Mouse (Mus musculus) heart, embryonic 15.5 days (tissue): ENCODE data around the gene Cklf. TPM values are rescaled to one million over a fixed set of nuclear protein-coding genes. Genes with fewer than 3 reads are reported as not detected.
"Not testable (repeated sequence)": the region's sequence is repeated elsewhere in the genome, so short reads cannot be mapped to it uniquely, and the experiment has no call there.

Experiments
- ATAC-seq: fragments of 200-750 bp; cut with Nextera tagmentation; replicated peaks from 2 replicates; pipeline ENCODE4 v1.8.0; 2017; ENCODE audit warnings: low read depth, moderate TSS enrichment; ENCODE audit not compliant: insufficient number of reproducible peaks, insufficient read depth, low FRiP score
- H3K27ac ChIP-seq: fragments of 300-500 bp; sonication (generic); 2 replicates; pipeline ENCODE4 v1.5.1; 2015; ENCODE audit warnings: mild to moderate bottlenecking, inconsistent platforms
- H3K27me3 ChIP-seq: fragments of 300-500 bp; sonication (generic); 2 replicates; pipeline ENCODE4 v1.6.1; 2015; ENCODE audit warnings: inconsistent platforms
- H3K36me3 ChIP-seq: fragments of 300-500 bp; sonication (generic); 2 replicates; pipeline ENCODE4 v1.6.1; 2015; ENCODE audit warnings: mild to moderate bottlenecking, inconsistent platforms
- H3K4me1 ChIP-seq: fragments of 300-500 bp; sonication (generic); replicated peaks from 2 replicates; pipeline ENCODE4 v1.6.1; 2015; ENCODE audit warnings: inconsistent platforms
- H3K4me2 ChIP-seq: fragments of 300-500 bp; sonication (generic); 2 replicates; pipeline ENCODE4 v1.6.1; 2015; ENCODE audit warnings: inconsistent platforms, mild to moderate bottlenecking, moderate library complexity
- H3K4me3 ChIP-seq: fragments of 300-500 bp; sonication (generic); 2 replicates; pipeline ENCODE4 v1.5.1; 2015; ENCODE audit warnings: mild to moderate bottlenecking, inconsistent platforms
- H3K9ac ChIP-seq: fragments of 300-500 bp; sonication (generic); 2 replicates; pipeline ENCODE4 v1.6.1; 2015; ENCODE audit warnings: mild to moderate bottlenecking, inconsistent platforms
- H3K9me3 ChIP-seq: fragments of 300-500 bp; sonication (generic); replicated peaks from 2 replicates; pipeline ENCODE4 v1.6.1; 2016; ENCODE audit warnings: inconsistent platforms
- WGBS: fragments of 180-500 bp; shearing (Covaris S2); methylation state at CpG from one replicate; pipeline ENCODE4 v1.1.7; 2015; ENCODE audit warnings: mixed read lengths; 5-methylcytosine and 5-hydroxymethylcytosine counted together
- polyA plus RNA-seq: library from polyadenylated mRNA; unstranded; fragments of >200 nt; fragmentation: Nextera tagmentation; extraction: Ambion mirVana; gene quantifications from 2 replicates; pipeline ENCODE4 v1.2.1, GENCODE M21; 2015

The Cklf gene
- polyA plus RNA-seq, 1 experiment from 2014 or later, result 23.7 TPM

DNA sequence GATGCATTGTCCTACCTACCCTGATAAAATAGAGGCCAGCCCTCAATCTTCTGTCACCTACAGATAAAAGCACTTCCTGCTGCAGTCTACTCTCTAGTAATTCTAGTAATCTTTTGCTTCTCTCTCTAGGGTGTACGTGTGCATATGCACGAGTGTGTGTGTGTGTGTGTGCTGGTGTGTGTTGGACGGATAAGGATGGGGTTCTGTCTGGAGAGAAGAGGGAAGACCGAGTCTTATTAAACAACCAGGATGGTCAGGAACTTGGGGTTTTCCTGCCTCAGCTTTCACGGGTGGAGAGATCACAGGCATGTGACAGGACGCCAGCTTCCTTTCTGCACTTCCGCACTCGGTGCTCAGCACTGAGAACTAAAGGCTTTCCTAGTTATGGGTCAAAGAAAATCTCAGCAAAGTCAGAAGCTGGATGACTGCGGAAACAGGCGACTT, 11.2 kb upstream of the Cklf start:
- H3K4me2 ChIP-seq, result no peak overlapping the region
- WGBS, result 72% methylated on average over 10 of the region's 10 CpGs

DNA sequence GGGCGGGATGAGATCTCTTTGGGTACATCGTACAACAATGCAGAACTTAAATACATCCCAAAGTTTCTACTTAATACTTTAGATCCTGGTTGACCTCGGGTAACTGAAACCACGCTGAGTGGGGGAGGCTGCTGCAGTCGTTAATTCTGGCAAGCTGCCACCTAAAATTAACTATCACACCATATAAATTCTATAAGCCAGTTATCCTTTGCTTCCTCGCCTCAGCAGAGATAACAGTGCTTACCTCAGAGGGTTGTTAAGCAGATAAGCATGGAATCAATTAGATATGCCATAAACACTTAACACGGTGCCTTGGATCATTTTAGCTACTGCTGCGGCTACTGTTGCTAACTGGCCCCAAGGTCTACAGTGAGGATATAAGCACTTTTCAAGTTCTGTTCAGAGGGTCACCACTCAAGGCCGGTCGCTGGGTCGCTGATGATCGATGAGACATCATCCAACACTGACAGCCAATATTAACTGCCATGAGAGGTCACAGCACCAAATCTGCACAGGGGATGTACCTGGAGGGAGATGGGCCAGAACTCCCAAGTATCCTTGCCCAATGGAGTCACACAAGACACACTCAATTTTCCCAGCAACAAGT, 8.5 kb upstream of the Cklf start:
- no peaks in the 10 kb centered on the region for H3K9me3 ChIP-seq
- ATAC-seq, result no peak
- WGBS, result 66% methylated on average over 12 of the region's 12 CpGs
- H3K4me1 ChIP-seq, result peaks cover 5% of the 10 kb centered on the region
- H3K4me2 ChIP-seq, result no peak overlapping the region
- no peak overlapping the region for H3K27ac ChIP-seq
- H3K4me3 ChIP-seq, result no peak overlapping the region
- peaks cover 32% of the 10 kb centered on the region for H3K36me3 ChIP-seq
- no peak overlapping the region for H3K9ac ChIP-seq
- H3K27me3 ChIP-seq, result no peaks in the 10 kb centered on the region

More for the DNA sequence above, 11.2 kb upstream of the Cklf start:
- H3K9me3 ChIP-seq, result no peaks in the 10 kb centered on the region
- H3K27ac ChIP-seq, result no peak overlapping the region
- ATAC-seq, result no peak
- H3K27me3 ChIP-seq, result no peaks in the 10 kb centered on the region
- H3K4me3 ChIP-seq, result no peak overlapping the region
- peaks cover 37% of the 10 kb centered on the region for H3K36me3 ChIP-seq
- H3K9ac ChIP-seq, result no peak overlapping the region
- no peaks in the 10 kb centered on the region for H3K4me1 ChIP-seq

DNA sequence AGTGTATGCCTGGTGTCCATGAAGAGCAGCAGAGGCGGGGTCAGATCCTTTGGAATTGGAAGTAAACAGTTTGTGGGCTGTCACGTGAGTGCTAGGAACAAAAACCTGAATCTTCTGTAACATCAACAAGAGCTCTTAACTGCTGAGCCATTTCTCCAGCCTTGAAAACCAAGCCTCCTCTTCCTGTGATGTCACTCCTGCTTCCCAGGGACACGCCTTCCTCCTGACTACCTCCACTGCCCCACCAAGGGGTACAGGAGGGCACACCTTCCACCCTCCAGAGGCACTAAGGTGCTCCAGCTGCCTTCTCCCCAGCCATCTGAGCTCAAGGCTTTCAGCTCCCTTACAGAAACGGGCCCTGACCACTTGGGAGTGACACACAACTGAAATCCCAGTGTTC, 4.0 kb upstream of the Cklf start:
- H3K9ac ChIP-seq, result no peak overlapping the region
- H3K4me3 ChIP-seq, result no peak overlapping the region
- no peak for ATAC-seq
- peaks cover 21% of the 10 kb centered on the region for H3K4me1 ChIP-seq
- 80% methylated on average over 4 of the region's 4 CpGs for WGBS
- no peak overlapping the region for H3K27ac ChIP-seq
- H3K36me3 ChIP-seq, result peaks cover 10% of the 10 kb centered on the region
- no peaks in the 10 kb centered on the region for H3K27me3 ChIP-seq
- H3K9me3 ChIP-seq, result no peaks in the 10 kb centered on the region
- H3K4me2 ChIP-seq, result no peak overlapping the region; the same call in 1 of the 2 replicates

DNA sequence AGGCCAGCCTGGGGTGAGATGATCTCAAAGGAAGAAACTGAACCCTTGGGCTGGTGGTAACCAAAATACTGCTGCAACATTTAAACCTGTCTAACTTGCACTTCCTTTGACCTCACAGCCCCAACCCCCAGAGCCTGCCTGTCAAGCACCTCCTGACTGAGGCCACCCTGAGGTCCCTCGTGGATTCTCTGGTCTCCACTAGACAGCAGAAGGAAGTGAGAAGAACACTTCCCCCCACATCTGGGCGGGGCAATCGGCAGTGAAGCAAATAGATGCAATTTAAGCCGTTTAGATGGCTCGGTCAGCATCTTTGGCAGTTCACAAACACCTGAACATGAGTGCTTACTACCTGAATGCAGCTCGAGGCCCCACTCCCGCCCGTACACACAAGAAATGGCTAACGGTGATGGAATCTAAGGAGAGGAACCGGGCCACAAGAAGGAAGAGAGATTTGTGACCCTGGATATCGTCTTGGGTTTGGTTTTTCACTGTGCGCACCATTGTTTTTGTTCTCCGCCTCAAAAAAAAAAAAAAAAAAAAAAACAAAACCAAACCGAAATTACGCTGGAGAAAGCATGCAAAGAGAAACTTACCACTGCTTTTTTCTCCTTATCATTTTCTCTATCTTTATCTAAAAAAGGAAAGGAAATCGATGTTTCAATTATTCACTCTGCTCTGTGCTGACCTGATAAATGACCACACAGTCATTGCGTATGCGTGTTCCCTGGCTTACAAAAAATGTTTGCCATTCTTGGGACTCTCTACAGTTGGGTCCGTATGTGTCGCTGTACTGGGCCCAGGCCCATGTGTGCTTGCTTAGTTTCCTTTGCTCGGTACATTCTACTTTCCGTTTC, 3.4 kb upstream of the Cklf start:
- Histone ChIP-seq H3K27ac (0 out of 2 replicates have a peak overlapping the region, but pooled peaks have one; percentile 61), H3K4me3 (peak overlapping the region; percentile 87), H3K9ac (peak overlapping the region; percentile 91; the same call in 1 of the 2 replicates), H3K36me3 (peaks cover 8% of the 10 kb centered on the region), H3K4me2 (peak overlapping the region; percentile 83), H3K4me1 (peaks cover 23% of the 10 kb centered on the region), H3K27me3 (no peaks in the 10 kb centered on the region), H3K9me3 (no peaks in the 10 kb centered on the region)
- ATAC-seq, result no peak
- WGBS, result 62% methylated on average over 22 of the region's 22 CpGs

DNA sequence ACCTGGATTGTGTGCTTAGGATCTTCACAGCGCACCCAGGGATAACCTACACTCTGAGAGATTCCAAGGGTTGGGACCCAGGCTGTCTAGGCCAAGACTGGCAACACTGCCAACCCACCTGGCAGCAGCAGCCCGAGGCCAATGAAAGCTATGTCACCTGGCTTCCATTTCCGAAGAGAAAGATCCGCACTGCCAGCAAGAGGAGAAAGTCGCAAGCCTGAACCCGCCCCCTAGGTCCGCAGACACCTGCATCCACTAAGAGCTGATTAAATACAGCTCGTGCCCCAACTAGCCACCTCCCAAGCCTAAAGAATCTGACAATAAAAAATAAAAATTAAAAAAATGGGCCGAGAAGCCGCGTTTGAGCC, 2.8 kb upstream of the Cklf start:
- no peaks in the 10 kb centered on the region for H3K27me3 ChIP-seq
- H3K36me3 ChIP-seq, result peaks cover 2% of the 10 kb centered on the region
- H3K4me1 ChIP-seq, result peaks cover 23% of the 10 kb centered on the region
- H3K4me3 ChIP-seq, result peak overlapping the region; percentile 87
- H3K4me2 ChIP-seq, result peak overlapping the region; percentile 83
- WGBS, result 5% methylated on average over 11 of the region's 11 CpGs
- H3K9me3 ChIP-seq, result no peaks in the 10 kb centered on the region
- peak overlapping the region; percentile 91 for H3K9ac ChIP-seq
- no peak for ATAC-seq
- peak overlapping the region; percentile 61 for H3K27ac ChIP-seq

DNA sequence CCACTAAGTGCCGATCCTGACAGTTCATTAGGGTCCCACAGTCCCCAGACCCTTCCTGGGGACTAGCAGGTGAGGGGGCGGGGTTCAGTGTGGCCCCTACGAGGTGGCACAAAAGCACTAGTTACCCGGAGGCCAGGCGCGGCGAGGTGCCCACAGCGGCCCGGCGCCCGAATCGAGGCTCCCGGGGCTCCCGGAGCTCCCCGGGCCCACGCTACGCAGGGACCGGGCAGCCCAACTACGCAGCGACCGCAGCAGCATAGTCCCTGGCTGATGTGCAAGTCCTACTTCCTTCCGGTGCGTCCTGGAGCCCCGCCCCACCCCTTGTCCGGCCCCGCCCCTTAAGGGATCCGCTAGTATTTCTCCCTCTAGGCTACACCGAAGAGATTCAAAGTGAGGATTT, 2.4 kb upstream of the Cklf start, which contains the start of gene Tk2:
Tk2 (minus strand) TSS at position 283 of the 400 bp plus-strand sequence.
- ATAC-seq, result peak; percentile 89
- no peaks in the 10 kb centered on the region for H3K9me3 ChIP-seq
- H3K4me3 ChIP-seq, result peak within 1 kb of the TSS; percentile 87
- peak within 1 kb of the TSS; percentile 61 for H3K27ac ChIP-seq
- under 1% methylated on average over 28 of the region's 28 CpGs for WGBS
- H3K4me2 ChIP-seq, result peak within 1 kb of the TSS; percentile 83
- H3K36me3 ChIP-seq, result no peaks in the 10 kb centered on the region; the same call in 1 of the 2 replicates
- H3K9ac ChIP-seq, result peak within 1 kb of the TSS; percentile 91
- H3K4me1 ChIP-seq, result peaks cover 23% of the 10 kb centered on the region
- H3K27me3 ChIP-seq, result no peaks in the 10 kb centered on the region

DNA sequence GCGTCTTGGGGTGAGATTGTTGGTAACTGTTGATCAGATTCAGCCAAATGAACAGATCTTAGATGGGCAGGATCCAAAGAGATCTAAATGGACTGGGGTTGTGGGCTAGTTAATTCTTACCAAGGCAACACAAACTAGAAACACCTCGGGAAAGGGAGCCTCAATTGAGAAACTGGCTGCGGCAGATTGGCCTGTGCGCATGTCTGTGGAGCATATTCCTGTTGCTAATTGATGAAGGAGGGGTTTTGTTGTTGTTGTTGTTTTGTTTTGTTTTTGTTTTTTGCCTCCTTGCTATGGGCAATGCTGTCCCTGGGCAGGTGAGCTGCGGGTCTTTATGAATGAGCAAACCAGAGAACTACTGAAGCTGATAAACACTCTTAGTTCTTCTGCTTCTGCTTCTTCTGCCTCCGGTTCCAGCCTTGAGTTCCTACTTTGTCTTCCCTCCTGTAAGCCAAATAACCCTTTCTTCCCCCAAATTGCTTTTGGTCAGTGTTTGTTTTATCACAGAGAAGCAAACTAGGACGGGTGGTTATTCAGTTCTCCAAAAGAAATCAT, 1.1 kb upstream of the Cklf start:
- H3K4me3 ChIP-seq, result no peak overlapping the region
- no peak overlapping the region for H3K9ac ChIP-seq
- H3K4me1 ChIP-seq, result peaks cover 23% of the 10 kb centered on the region
- H3K4me2 ChIP-seq, result no peak overlapping the region
- H3K27me3 ChIP-seq, result no peaks in the 10 kb centered on the region
- no peaks in the 10 kb centered on the region; the same call in 1 of the 2 replicates for H3K36me3 ChIP-seq
- H3K9me3 ChIP-seq, result no peaks in the 10 kb centered on the region
- 81% methylated on average over 7 of the region's 7 CpGs for WGBS
- no peak for ATAC-seq
- no peak overlapping the region for H3K27ac ChIP-seq

DNA sequence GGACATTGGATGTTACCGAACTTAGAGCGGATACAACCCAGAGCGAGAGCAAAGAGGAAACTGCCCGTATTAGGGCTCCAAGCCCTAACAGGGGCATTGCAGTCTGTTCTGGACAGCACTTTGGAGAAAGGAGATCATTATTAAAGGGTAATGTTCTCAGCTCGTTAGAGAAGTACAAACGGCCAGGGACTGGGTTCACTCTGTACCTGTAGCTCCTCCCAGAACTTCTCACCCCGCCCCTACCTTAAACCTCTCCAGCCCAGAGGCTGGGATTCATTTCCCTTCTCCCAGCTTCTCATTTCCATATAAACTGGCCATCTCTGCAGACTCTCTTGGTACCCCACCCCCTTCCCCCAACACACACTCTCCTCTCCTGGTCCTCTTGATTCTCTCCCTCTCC, 800 bp downstream of the Cklf start:
- H3K9ac ChIP-seq, result peak overlapping the region; percentile 83
- 2% methylated on average over 7 of the region's 7 CpGs for WGBS
- no peak for ATAC-seq
- H3K9me3 ChIP-seq, result no peaks in the 10 kb centered on the region
- H3K27ac ChIP-seq, result peak overlapping the region; percentile 84; the same call in 1 of the 2 replicates
- peaks cover 23% of the 10 kb centered on the region for H3K4me1 ChIP-seq
- H3K4me3 ChIP-seq, result peak overlapping the region; percentile 86
- H3K27me3 ChIP-seq, result no peaks in the 10 kb centered on the region
- peak overlapping the region; percentile 90 for H3K4me2 ChIP-seq
- H3K36me3 ChIP-seq, result no peaks in the 10 kb centered on the region

DNA sequence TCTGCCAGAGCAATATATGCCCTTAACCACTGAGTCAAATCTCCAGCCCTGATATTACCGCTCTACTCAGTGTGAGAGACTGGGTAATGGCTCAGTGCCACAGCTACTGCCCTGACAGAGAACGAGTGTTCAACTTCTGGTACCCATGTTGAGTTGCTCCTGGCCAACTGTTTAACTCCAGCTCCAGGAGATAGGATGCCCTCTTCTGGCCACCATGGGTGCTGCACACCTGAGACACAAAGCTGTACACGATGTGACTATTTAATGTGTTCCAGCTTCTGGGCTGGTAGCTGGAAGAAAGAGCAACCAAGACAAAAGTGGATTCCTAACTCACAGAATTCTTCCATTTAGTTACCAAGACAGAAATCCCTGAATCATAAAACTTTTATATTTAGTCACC, 2.4 kb downstream of the Cklf start:
- ATAC-seq, result no peak
- WGBS, result 85% methylated on average over 3 of the region's 3 CpGs
- H3K9me3 ChIP-seq, result no peaks in the 10 kb centered on the region
- H3K4me3 ChIP-seq, result no peak overlapping the region
- H3K27ac ChIP-seq, result no peak overlapping the region
- H3K27me3 ChIP-seq, result no peaks in the 10 kb centered on the region
- peaks cover 10% of the 10 kb centered on the region for H3K4me1 ChIP-seq
- H3K36me3 ChIP-seq, result peaks cover 9% of the 10 kb centered on the region
- no peak overlapping the region for H3K9ac ChIP-seq
- H3K4me2 ChIP-seq, result no peak overlapping the region

DNA sequence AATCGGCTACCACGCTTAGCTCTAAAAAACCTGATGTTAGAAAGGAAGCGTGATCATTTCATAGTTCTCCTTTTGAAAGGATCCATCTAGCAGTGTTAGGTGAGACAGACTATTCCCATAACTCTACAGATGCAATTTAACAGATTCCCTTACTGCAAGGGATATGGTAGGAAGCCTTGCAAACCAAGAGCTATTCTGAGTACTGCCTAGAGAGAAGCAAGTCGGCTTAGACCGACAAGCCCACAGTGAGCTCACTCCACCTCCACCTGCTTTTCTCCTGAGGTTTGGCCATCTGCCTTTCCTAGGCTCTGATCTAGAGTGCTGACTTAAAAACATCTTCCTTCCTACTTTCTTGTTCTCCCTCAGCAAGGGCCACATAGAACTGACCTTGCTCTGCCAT, 11.1 kb downstream of the Cklf start:
- H3K9me3 ChIP-seq, H3K27ac ChIP-seq, H3K4me3 ChIP-seq, H3K27me3 ChIP-seq, H3K9ac ChIP-seq, H3K4me2 ChIP-seq, ATAC-seq, H3K4me1 ChIP-seq: not testable (repeated sequence)
- peaks cover 28% of the 10 kb centered on the region for H3K36me3 ChIP-seq
- WGBS, result 90% methylated on average over 5 of the region's 5 CpGs

DNA sequence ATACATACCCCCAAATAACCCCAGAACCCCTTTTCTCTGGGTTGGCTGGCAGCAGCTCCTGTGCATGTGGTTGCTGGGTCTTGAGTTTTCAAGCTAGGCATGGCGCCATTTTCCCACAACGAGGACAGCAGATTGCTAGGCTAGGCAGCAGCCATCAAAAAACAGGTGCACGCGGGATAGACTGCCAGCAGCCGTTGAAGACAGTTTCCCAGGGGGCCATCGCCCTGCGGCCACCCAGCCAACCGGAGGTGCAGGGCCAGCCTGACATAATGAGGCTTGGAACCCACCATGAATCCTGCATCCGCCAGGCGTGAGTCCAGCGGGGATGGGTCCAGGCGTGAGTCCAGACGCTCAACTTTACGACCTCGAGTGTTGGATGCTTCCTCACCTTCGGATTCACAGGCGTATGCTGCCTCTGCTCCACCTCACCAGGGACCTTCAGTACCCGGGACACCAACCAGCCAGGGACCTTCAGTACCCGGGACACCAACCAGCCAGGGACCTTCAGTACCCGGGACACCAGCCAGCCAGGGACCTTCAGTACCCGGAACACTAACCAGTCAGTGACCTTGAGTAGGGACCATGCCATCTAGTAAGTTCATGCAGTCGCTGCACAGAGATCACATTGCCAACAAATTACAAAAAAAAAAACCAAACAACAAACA, 13.7 kb downstream of the Cklf start:
- 97% methylated on average over 22 of the region's 22 CpGs for whole genome bisulfite sequencing
- not testable (repeated sequence) for H3K4me2 ChIP-seq, H3K9ac ChIP-seq, H3K27ac ChIP-seq, H3K36me3 ChIP-seq, H3K27me3 ChIP-seq, H3K4me3 ChIP-seq, H3K9me3 ChIP-seq, ATAC-seq, H3K4me1 ChIP-seq
